Mouse (Mus musculus) kidney, embryonic 16.5 days (tissue): ENCODE results near the gene Akap13. TPM values are rescaled to one million over a fixed set of nuclear protein-coding genes. Genes with fewer than 3 reads are reported as not detected.
"Not testable (repeated sequence)": the region's sequence is repeated elsewhere in the genome, so short reads cannot be mapped to it uniquely, and the experiment has no call there.

Source experiments
- ATAC-seq: fragments of 200-750 bp; cut with Nextera tagmentation; 2 replicates; pipeline ENCODE4 v1.8.0; 2017; ENCODE audit warnings: moderate TSS enrichment; ENCODE audit not compliant: low FRiP score, low TSS enrichment
- H3K27ac ChIP-seq: fragments of 300-500 bp; sonication (generic); 2 replicates; pipeline ENCODE4 v1.5.1; 2014; ENCODE audit warnings: low read length
- H3K27me3 ChIP-seq: fragments of 300-500 bp; sonication (generic); 2 replicates; pipeline ENCODE4 v1.6.1; 2014; ENCODE audit warnings: low read length, control low read depth, mixed read lengths; ENCODE audit not compliant: insufficient read depth
- H3K36me3 ChIP-seq: fragments of 300-500 bp; sonication (generic); 2 replicates; pipeline ENCODE4 v1.6.1; 2014; ENCODE audit warnings: low read length, control low read depth, mixed read lengths; ENCODE audit not compliant: insufficient read depth
- H3K4me1 ChIP-seq: fragments of 300-500 bp; sonication (generic); 2 replicates; pipeline ENCODE4 v1.6.1; 2014; ENCODE audit warnings: low read length, control low read depth, mixed read lengths; ENCODE audit not compliant: insufficient read depth
- H3K4me2 ChIP-seq: fragments of 300-500 bp; sonication (generic); replicated peaks from 2 replicates; pipeline ENCODE4 v1.6.1; 2014; ENCODE audit warnings: low read depth, low read length
- H3K4me3 ChIP-seq: fragments of 300-500 bp; sonication (generic); 2 replicates; pipeline ENCODE4 v1.5.1; 2014; ENCODE audit warnings: mild to moderate bottlenecking, low read length
- H3K9ac ChIP-seq: fragments of 300-500 bp; sonication (generic); replicated peaks from 2 replicates; pipeline ENCODE4 v1.6.1; 2014; ENCODE audit warnings: low read length
- H3K9me3 ChIP-seq: fragments of 300-500 bp; sonication (generic); 2 replicates; pipeline ENCODE4 v1.6.1; 2016; ENCODE audit warnings: low read length, control low read depth
- WGBS: fragments of 180-500 bp; shearing (Covaris S2); extraction: QIAGEN DNeasy Blood & Tissue Kit; methylation state at CpG from one replicate; pipeline ENCODE4 v1.1.7; 2014; 5-methylcytosine and 5-hydroxymethylcytosine counted together
- polyA plus RNA-seq: library from polyadenylated mRNA; unstranded; fragments of >200 nt; fragmentation: Nextera tagmentation; extraction: Ambion mirVana; gene quantifications from 2 replicates; pipeline ENCODE4 v1.2.1, GENCODE M21; 2015

Akap13 gene
- polyA plus RNA-seq, 1 experiment from 2014 or later, result 35.2 TPM

DNA sequence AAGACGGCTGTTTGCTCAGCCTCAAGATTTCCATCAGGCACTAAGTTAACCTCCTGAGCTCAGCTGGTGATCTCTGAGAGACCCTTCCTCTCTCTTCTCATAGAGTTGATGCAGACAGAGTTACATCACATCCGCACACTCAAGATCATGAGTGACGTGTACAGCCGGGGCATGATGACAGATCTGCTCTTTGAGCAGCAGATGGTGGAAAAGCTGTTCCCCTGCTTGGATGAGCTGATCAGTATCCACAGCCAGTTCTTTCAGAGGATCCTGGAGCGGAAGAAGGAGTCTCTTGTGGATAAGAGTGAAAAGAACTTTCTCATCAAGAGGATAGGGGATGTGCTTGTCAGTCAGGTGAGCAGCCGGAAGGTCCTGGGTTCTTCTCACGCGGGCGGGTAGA lies 271.5 kb downstream of the Akap13 start:
- Histone ChIP-seq H3K9ac (no peak overlapping the region), H3K27ac (no peak overlapping the region), H3K9me3 (no peaks in the 10 kb centered on the region), H3K4me1 (no peaks in the 10 kb centered on the region), H3K36me3 (peaks cover 63% of the 10 kb centered on the region), H3K4me2 (no peak overlapping the region), H3K27me3 (no peaks in the 10 kb centered on the region), H3K4me3 (no peak overlapping the region)
- ATAC-seq, result no peak
- 95% methylated on average over 9 of the region's 9 CpGs for WGBS

DNA sequence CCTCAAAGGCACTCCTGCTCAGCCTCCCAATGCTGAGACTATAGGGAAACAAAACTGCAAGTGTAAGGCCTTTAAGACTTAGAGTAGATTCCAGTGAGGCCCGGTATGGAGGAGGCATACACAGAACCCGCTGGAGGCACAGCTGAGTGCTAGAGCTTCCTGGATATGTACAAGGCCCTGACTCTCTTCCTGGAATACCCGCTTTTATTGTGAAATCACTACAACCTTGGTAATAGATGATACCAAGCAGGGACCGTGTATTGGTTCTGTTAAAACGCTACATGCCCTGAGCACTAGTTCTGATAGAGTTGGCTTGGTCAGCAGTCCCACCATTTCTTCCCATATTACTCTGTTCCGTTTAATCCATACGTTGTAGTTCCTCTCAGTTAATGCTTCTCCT lies 274.3 kb downstream of the Akap13 start:
- Histone ChIP-seq H3K4me1 (no peaks in the 10 kb centered on the region), H3K27ac (no peak overlapping the region), H3K4me2 (no peak overlapping the region), H3K4me3 (no peak overlapping the region), H3K9ac (no peak overlapping the region), H3K9me3 (no peaks in the 10 kb centered on the region), H3K36me3 (peaks cover 57% of the 10 kb centered on the region), H3K27me3 (no peaks in the 10 kb centered on the region)
- ATAC-seq, result no peak
- 92% methylated on average over 7 of the region's 7 CpGs for WGBS

DNA sequence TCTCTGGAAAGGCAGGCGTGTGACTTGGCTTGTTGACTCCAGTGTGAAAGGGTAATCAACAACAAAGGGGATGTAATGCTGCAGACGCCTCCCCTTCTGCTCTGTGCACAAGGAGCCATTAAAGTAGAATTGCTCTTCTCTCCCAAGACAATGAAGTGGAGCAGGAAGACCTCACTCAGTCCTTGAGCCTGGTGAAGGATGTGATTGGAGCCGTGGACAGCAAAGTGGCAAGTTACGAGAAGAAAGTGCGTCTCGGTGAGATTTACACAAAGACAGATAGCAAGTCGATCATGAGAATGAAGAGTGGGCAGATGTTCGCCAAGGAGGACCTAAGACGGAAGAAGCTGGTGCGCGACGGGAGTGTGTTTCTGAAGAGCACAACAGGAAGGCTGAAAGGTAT lies 274.9 kb downstream of the Akap13 start:
- Histone ChIP-seq H3K9ac (no peak overlapping the region), H3K27ac (no peak overlapping the region), H3K4me2 (no peak overlapping the region), H3K9me3 (no peaks in the 10 kb centered on the region), H3K4me1 (no peaks in the 10 kb centered on the region), H3K27me3 (no peaks in the 10 kb centered on the region), H3K36me3 (peaks cover 56% of the 10 kb centered on the region), H3K4me3 (no peak overlapping the region)
- 72% methylated on average over 12 of the region's 12 CpGs for WGBS
- ATAC-seq, result no peak

DNA sequence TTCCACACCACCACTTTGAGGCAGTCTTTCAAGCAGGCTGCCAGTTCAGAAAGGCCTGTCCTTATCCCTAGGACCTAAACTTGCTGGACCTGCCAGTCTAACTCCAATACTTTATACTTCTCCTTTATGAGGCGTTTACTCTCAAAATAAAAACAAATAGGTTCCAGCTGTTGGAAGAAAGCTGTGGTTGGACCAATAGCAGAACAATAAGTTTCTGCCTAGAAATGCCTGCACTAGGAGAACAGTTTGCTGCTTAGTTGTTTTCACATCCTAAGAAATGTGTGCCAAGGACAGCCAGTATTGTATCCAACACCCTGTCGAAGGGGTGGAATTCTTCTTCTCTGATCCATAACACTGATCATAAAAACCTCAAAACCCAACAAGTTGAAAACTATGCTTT lies 276.6 kb downstream of the Akap13 start:
- Histone ChIP-seq H3K4me2 (no peak overlapping the region), H3K9me3 (no peaks in the 10 kb centered on the region), H3K27ac (no peak overlapping the region), H3K4me1 (no peaks in the 10 kb centered on the region), H3K9ac (no peak overlapping the region), H3K27me3 (no peaks in the 10 kb centered on the region), H3K4me3 (no peak overlapping the region), H3K36me3 (peaks cover 50% of the 10 kb centered on the region)
- 65% methylated on average over 2 of the region's 2 CpGs for WGBS
- no peak for ATAC-seq

DNA sequence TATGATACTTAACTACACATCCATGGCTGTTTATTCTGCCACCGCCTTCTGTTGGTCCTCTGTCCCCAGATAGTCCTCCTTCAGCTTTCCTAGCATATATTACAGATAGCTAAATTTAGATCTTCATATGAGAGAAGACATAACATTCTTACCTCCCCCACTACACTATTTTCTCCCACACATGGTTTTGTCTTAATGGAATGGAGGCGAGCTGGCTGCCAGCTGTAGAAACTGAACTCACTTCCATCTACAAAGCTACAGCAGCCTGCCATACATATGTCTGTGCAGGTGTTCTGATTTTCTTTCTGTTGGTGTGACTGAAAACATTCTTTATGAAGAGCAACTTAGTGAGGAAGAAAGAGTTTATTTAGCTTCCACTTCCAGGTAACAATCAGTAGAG lies 277.8 kb downstream of the Akap13 start:
- WGBS, result 88% methylated on average over 2 of the region's 2 CpGs
- Histone ChIP-seq H3K27ac (no peak overlapping the region), H3K4me2 (no peak overlapping the region), H3K27me3 (no peaks in the 10 kb centered on the region), H3K36me3 (peaks cover 52% of the 10 kb centered on the region), H3K4me1 (no peaks in the 10 kb centered on the region), H3K9me3 (no peaks in the 10 kb centered on the region), H3K9ac (no peak overlapping the region), H3K4me3 (no peak overlapping the region)
- no peak for ATAC-seq

DNA sequence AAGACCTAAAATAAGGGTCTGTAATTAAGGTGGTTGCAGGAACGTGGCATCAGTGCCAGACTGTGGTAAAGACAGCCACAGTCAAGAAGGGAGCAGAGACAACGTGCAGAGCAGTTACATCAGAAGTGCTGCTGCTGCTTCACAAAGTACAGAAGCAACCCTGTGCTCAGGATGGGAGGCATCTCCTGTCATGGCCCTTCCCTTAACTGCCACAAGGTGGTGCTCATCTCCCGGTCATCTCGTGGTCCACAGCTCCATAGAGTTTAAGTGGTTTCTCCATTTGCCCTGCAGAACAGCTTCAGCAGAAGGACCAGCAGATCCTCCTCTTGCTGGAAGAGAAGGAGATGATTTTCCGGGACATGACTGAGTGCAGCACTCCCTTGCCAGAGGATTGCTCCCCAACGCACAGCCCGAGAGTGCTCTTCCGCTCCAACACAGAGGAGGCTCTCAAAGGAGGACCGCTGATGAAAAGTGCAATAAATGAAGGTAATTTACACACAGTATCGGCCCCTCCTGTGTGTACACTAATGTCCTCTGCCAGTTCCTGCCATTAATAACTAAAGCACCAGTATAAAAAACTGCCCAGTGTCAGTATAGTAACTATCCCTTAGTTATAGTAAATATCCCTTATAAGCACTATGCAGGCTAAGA lies 283.9 kb downstream of the Akap13 start:
- H3K9ac ChIP-seq, result no peak overlapping the region
- 43% methylated on average over 10 of the region's 10 CpGs for WGBS
- no peak overlapping the region for H3K4me2 ChIP-seq
- no peak overlapping the region for H3K27ac ChIP-seq
- no peaks in the 10 kb centered on the region for H3K9me3 ChIP-seq
- no peaks in the 10 kb centered on the region for H3K4me1 ChIP-seq
- no peaks in the 10 kb centered on the region for H3K27me3 ChIP-seq
- peak; percentile 90 for ATAC-seq
- peaks cover 49% of the 10 kb centered on the region for H3K36me3 ChIP-seq
- no peak overlapping the region for H3K4me3 ChIP-seq

DNA sequence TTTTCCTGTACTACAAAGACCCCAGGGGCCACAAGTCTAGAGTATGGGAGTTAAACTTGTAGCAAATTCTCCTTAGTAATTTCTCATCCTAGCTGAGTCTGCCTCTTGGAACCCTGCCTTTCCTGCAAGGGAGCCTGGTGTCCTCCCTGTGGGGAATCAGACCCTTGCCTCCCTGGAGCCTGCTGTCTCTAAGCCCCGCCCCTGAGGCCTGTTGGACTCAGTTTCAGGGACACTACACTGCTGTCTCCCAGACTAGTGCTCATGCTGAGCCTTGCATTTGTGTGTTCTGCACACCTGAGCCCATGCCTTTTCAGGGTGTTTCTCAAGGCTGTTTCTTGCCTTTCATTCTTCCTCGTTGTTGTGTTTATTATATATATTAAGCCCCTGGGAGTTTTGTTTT lies 289.2 kb downstream of the Akap13 start:
- no peak overlapping the region for H3K27ac ChIP-seq
- no peaks in the 10 kb centered on the region for H3K27me3 ChIP-seq
- ATAC-seq, result no peak
- H3K9me3 ChIP-seq, result no peaks in the 10 kb centered on the region
- H3K36me3 ChIP-seq, result peaks cover 64% of the 10 kb centered on the region
- no peaks in the 10 kb centered on the region for H3K4me1 ChIP-seq
- H3K4me2 ChIP-seq, result no peak overlapping the region
- WGBS, result 80% methylated on average over 2 of the region's 2 CpGs
- no peak overlapping the region for H3K9ac ChIP-seq
- no peak overlapping the region for H3K4me3 ChIP-seq

DNA sequence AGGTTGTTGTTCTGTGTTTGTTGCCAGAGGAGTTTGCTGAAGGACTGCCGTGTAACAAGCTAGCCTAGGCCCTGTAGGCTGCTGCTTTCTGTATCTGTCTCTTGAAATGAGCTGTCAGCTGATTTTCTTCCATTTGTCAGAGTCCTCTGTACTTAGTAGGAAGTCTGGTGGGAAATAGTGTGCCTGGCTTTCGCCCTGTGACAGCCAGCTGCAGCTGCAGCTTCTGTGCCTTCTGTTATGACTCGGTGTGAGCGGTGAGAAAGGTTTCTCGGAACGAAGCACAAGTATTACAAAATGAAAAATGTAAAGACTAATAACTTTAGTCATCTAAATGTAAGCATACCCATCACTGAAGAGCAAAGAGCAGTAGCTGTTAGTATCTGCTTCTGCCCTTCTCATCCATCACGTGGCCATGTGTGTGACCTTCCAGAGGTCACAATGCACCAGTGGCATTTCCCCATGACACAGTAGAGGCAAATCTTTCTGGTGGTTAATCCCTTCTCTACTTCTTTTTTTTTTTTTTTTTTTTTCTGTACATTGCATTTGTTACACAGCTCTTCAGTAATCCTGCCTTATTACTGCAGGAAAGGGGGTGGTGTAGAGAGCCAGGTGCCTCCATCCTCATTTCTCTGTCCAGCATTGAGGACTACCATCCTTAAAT lies 289.8 kb downstream of the Akap13 start:
- Histone ChIP-seq H3K9me3 (no peaks in the 10 kb centered on the region), H3K36me3 (peaks cover 65% of the 10 kb centered on the region), H3K4me2 (no peak overlapping the region), H3K9ac (no peak overlapping the region), H3K4me3 (no peak overlapping the region), H3K27ac (no peak overlapping the region), H3K27me3 (no peaks in the 10 kb centered on the region), H3K4me1 (no peaks in the 10 kb centered on the region)
- WGBS, result 86% methylated on average over 7 of the region's 7 CpGs
- ATAC-seq, result no peak

DNA sequence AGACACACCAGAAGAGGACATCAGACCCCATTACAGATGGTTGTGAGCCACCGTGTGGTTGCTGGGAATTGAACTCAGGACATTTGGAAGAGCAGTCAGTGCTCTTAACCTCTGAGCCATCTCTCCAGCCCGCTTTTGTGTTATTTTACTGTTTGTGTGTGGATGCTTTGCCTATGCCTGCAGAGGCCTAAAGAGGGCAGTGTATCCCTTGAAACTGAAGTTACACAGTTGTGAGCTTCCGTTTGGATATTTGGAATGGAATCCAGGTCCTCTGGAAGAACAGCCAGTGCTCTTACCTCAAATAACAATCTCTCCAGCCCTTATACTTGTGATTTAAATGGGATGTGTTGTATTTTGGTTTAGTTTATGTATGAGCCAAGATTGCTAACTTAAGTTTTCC lies 290.6 kb downstream of the Akap13 start:
- H3K4me2 ChIP-seq, H3K9me3 ChIP-seq, H3K27ac ChIP-seq, H3K4me3 ChIP-seq, H3K4me1 ChIP-seq, H3K27me3 ChIP-seq, ATAC-seq, H3K9ac ChIP-seq: not testable (repeated sequence)
- 69% methylated on average over 3 of the region's 3 CpGs for WGBS
- H3K36me3 ChIP-seq, result peaks cover 68% of the 10 kb centered on the region

DNA sequence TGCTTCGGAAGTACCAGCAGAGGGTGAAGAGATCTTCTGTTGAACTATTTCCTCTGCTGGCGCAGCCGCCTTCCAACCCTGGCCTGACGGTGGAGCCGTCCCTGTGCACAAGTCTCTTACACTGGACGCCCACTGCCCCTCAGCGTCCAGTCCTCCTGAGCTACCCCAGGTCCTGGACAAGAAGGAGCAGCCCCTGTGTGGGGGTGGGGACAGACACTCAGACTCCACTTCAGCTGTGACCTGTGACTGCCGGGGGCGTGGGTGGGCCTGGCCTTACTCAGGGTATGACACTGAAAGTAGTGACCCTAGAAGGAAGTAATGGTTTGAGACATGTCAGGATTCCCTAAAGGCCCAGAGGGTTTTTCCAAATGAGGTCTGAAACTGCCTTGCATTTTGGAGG lies 295.2 kb downstream of the Akap13 start:
- H3K4me3 ChIP-seq, result no peak overlapping the region
- no peak overlapping the region for H3K4me2 ChIP-seq
- 70% methylated on average over 9 of the region's 9 CpGs for WGBS
- no peaks in the 10 kb centered on the region for H3K9me3 ChIP-seq
- H3K4me1 ChIP-seq, result peaks cover 21% of the 10 kb centered on the region
- no peak overlapping the region for H3K27ac ChIP-seq
- peaks cover 62% of the 10 kb centered on the region for H3K36me3 ChIP-seq
- H3K27me3 ChIP-seq, result no peaks in the 10 kb centered on the region
- no peak for ATAC-seq
- H3K9ac ChIP-seq, result no peak overlapping the region
